Mouse (Mus musculus) limb, embryonic 10.5 days (tissue): ENCODE results near the gene Tmem151b. TPM values are rescaled to one million over a fixed set of nuclear protein-coding genes. Genes with fewer than 3 reads are reported as not detected.

Experiments
- DNase-seq: peaks from one replicate; pipeline ENCODE4 v3.0.0-alpha.2; 2017; ENCODE audit warnings: low spot score
- H3K27ac ChIP-seq: fragments of 300-500 bp; sonication (generic); 2 replicates; pipeline ENCODE4 v1.5.1; 2016; ENCODE audit warnings: mild to moderate bottlenecking
- H3K27me3 ChIP-seq: fragments of 300-500 bp; sonication (generic); 2 replicates; pipeline ENCODE4 v1.6.1; 2016; ENCODE audit warnings: low read depth, mild to moderate bottlenecking; ENCODE audit not compliant: poor library complexity, severe bottlenecking
- H3K36me3 ChIP-seq: fragments of 300-500 bp; sonication (generic); 2 replicates; pipeline ENCODE4 v1.6.1; 2016; ENCODE audit warnings: mild to moderate bottlenecking, moderate library complexity
- H3K4me1 ChIP-seq: fragments of 300-500 bp; sonication (generic); 2 replicates; pipeline ENCODE4 v1.6.1; 2016
- H3K4me3 ChIP-seq: fragments of 300-500 bp; sonication (generic); 2 replicates; pipeline ENCODE4 v1.5.1; 2016; ENCODE audit warnings: mild to moderate bottlenecking, moderate library complexity
- H3K9me3 ChIP-seq: fragments of 300-500 bp; sonication (generic); replicated peaks from 2 replicates; pipeline ENCODE4 v1.6.1; 2016; ENCODE audit warnings: mild to moderate bottlenecking
- WGBS: fragments of 180-500 bp; shearing (Covaris S2); methylation state at CpG from one replicate; pipeline ENCODE4 v1.1.7; 2016; 5-methylcytosine and 5-hydroxymethylcytosine counted together
- polyA plus RNA-seq: library from polyadenylated mRNA; unstranded; fragments of >200 nt; fragmentation: Nextera tagmentation; extraction: Ambion mirVana; gene quantifications from 2 replicates; pipeline ENCODE4 v1.2.1, GENCODE M21; 2016

Tmem151b gene
- polyA plus RNA-seq, 1 experiment from 2014 or later, result 6.8 TPM

- H3K27me3 ChIP-seq, result no peaks in the 10 kb centered on the region
- 74% methylated on average over 18 of the region's 18 CpGs for WGBS
- H3K36me3 ChIP-seq, result peaks cover 66% of the 10 kb centered on the region
- DNase-seq, result no peak
- H3K27ac ChIP-seq, result no peak overlapping the region
- peaks cover 33% of the 10 kb centered on the region for H3K4me1 ChIP-seq
- H3K4me3 ChIP-seq, result peak overlapping the region; percentile 18; the same call in 1 of the 2 replicates
- no peaks in the 10 kb centered on the region for H3K9me3 ChIP-seq
Observed at GRCm38 (mm10) chr17:45566360-45567161, 17.1 kb upstream of the Tmem151b start.

DNA sequence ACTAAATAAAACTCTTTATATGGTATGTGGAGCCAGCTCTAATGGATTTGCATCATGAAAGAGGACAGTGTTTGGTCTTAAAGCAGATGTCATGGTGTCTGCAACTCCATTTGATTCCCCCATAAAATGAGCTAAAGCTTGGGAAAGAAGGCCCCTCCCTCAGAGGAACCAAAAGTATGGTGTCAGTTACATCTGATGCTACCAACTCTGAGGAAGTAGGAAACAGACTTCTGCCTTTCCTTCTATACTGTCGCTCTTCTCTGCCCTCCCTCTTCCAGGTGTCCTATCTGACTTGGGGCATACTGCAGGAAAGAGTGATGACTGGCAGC lies 16.5 kb upstream of the Tmem151b start:
- WGBS, result 82% methylated on average over 1 of the region's 1 CpGs
- DNase-seq, result no peak
- peaks cover 60% of the 10 kb centered on the region for H3K36me3 ChIP-seq
- H3K27ac ChIP-seq, result no peak overlapping the region
- H3K9me3 ChIP-seq, result no peaks in the 10 kb centered on the region
- no peak overlapping the region for H3K4me3 ChIP-seq
- H3K4me1 ChIP-seq, result peaks cover 27% of the 10 kb centered on the region
- no peaks in the 10 kb centered on the region for H3K27me3 ChIP-seq

DNA sequence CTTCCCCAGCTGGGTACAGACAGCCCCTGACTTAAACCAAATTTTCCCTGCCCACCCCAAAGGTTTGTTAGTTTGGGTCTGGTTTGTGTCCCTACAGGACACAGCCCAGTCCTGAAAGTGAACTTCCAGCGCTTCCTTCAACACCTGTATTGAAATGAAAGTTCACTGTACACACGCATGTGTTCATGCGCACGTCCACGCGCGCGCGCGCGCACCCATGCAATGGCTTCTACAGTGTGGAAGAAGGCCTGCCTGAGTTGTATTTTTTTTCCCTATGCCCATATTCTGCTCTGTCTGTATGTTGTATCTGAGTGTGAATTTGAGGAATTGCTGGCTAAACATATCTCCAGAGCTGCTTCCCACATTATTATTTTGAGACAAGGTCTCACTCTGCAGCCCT lies 15.6 kb upstream of the Tmem151b start:
- no peak for DNase-seq
- Histone ChIP-seq H3K9me3 (no peaks in the 10 kb centered on the region), H3K4me1 (peaks cover 20% of the 10 kb centered on the region), H3K27ac (0 out of 2 replicates have a peak overlapping the region, but pooled peaks have one; percentile 95), H3K27me3 (no peaks in the 10 kb centered on the region), H3K4me3 (peak overlapping the region; percentile 87), H3K36me3 (peaks cover 51% of the 10 kb centered on the region)
- 97% methylated on average over 11 of the region's 11 CpGs for WGBS

GRCm38 (mm10) chr17:45564531-45565084 lies 15.1 kb upstream of the Tmem151b start:
- Histone ChIP-seq H3K4me1 (peaks cover 20% of the 10 kb centered on the region), H3K27ac (peak overlapping the region; percentile 95), H3K27me3 (no peaks in the 10 kb centered on the region), H3K36me3 (peaks cover 46% of the 10 kb centered on the region), H3K4me3 (peak overlapping the region; percentile 87), H3K9me3 (no peaks in the 10 kb centered on the region)
- WGBS, result 18% methylated on average over 18 of the region's 18 CpGs
- no peak for DNase-seq

DNA sequence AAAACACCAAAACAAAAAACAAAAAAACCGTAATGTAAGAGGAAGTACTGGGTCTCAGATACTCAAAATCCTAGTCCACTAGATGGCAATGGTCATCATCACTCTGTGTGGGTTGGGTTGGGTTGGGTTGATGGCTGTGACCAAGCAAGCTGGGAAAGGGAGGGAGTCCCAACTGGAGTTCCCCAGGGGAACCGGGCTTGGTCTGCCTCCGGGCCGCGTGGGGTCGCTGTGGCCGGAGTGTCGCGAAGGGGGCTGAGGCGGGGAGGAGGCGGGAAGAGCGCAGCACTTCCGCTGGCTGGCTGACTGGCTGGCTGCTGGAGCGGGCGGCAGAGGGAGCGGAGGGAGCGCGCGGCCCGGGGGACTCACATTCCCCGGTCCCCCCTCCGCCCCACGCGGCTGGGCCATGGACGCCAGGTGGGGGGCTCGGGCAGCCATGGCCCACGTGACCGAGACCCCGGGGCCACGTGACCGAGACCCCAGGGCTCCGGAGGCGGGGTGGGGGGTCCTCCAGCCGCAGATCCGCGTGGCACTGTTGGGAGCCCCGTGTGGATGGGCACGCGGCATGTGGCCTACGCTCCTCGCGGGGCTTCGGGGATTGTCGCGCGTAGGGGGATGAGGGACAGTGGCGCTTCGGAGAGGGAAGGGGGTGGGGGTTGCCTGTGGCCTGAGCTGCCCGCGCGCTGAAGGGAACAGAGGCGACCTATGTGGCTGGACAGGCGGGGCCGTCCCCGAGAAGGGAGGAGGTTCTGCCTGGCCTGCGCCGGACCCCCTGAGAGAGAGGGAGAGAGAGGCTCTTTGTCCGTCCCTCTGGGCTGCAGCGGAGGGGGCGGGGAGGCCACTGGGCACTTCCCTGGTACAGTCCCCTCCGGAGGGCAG lies 14.4 kb upstream of the Tmem151b start, which contains the start of gene Slc35b2:
Slc35b2 (plus strand) TSS at position 220 of the 876 bp plus-strand sequence.
- H3K27me3 ChIP-seq, result no peaks in the 10 kb centered on the region
- peak within 1 kb of the TSS; percentile 87 for H3K4me3 ChIP-seq
- peaks cover 39% of the 10 kb centered on the region for H3K36me3 ChIP-seq
- no peaks in the 10 kb centered on the region for H3K9me3 ChIP-seq
- H3K27ac ChIP-seq, result peak within 1 kb of the TSS; percentile 95
- WGBS, result under 1% methylated on average over 59 of the region's 61 CpGs
- peaks cover 24% of the 10 kb centered on the region for H3K4me1 ChIP-seq
- peak; percentile 97 for DNase-seq

- H3K27ac ChIP-seq, result 0 out of 2 replicates have a peak overlapping the region, but pooled peaks have one; percentile 95
- DNase-seq, result no peak
Observed at GRCm38 (mm10) chr17:45563216-45563615, 13.7 kb upstream of the Tmem151b start.

GRCm38 (mm10) chr17:45559732-45560525 lies 10.5 kb upstream of the Tmem151b start:
- Histone ChIP-seq H3K4me3 (no peak overlapping the region), H3K27me3 (peaks cover 25% of the 10 kb centered on the region), H3K4me1 (peaks cover 50% of the 10 kb centered on the region), H3K27ac (no peak overlapping the region), H3K36me3 (no peaks in the 10 kb centered on the region), H3K9me3 (no peaks in the 10 kb centered on the region)
- 88% methylated on average over 15 of the region's 15 CpGs for WGBS
- DNase-seq, result no peak

More at GRCm38 (mm10) chr17:45563216-45563615, 13.7 kb upstream of the Tmem151b start:
- peaks cover 32% of the 10 kb centered on the region for H3K36me3 ChIP-seq
- 82% methylated on average over 12 of the region's 12 CpGs for WGBS
- peaks cover 30% of the 10 kb centered on the region for H3K4me1 ChIP-seq
- no peaks in the 10 kb centered on the region for H3K9me3 ChIP-seq
- no peaks in the 10 kb centered on the region for H3K27me3 ChIP-seq
- H3K4me3 ChIP-seq, result peak overlapping the region; percentile 87; the same call in 1 of the 2 replicates

DNA sequence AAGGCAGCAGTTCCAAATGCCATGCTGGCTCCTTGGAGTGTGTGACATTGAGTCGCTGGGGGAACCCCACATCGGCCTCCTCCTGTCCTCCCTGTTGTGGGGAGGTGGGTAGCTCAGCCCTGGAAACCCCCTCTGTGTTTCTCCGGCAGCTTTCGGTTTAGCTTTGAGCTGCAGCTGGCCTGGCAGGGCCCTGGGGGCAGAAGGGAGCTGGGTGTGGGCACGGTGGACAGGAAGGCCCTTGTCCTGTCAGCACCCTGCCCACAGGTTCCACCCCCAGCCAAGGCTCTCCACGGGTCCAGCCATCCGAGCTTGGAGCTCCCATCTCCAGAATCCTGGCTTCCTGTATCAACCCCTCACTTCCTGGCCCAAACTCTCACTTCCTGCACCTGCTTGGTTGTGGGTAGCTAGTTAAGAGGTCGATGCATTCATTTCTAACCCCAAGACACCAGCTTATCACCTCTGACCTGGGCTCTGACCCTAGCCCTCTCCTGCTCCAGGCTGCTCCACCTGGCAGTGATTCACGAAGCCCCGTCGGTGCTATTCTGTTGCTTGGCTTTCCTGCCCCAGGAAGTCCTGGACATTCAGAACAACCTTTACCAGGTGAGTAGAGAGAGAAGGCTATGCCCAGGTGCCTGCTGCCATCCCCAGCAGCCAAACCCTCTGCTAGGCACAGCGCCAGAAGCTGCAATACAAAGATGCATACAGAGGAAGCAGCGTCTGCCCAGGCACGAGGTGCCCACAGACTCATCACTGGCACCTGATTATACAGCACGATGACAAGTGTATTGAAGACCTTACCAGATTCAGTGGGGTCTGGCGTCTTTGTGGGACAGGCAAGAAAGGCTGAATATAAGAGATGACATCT lies 8.8 kb upstream of the Tmem151b start:
- H3K36me3 ChIP-seq, result no peaks in the 10 kb centered on the region
- H3K4me3 ChIP-seq, result 0 out of 2 replicates have a peak overlapping the region, but pooled peaks have one; percentile 2
- H3K27ac ChIP-seq, result no peak overlapping the region
- 76% methylated on average over 16 of the region's 16 CpGs for WGBS
- DNase-seq, result no peak
- peaks cover 37% of the 10 kb centered on the region for H3K27me3 ChIP-seq
- H3K4me1 ChIP-seq, result peaks cover 45% of the 10 kb centered on the region
- no peaks in the 10 kb centered on the region for H3K9me3 ChIP-seq

DNA sequence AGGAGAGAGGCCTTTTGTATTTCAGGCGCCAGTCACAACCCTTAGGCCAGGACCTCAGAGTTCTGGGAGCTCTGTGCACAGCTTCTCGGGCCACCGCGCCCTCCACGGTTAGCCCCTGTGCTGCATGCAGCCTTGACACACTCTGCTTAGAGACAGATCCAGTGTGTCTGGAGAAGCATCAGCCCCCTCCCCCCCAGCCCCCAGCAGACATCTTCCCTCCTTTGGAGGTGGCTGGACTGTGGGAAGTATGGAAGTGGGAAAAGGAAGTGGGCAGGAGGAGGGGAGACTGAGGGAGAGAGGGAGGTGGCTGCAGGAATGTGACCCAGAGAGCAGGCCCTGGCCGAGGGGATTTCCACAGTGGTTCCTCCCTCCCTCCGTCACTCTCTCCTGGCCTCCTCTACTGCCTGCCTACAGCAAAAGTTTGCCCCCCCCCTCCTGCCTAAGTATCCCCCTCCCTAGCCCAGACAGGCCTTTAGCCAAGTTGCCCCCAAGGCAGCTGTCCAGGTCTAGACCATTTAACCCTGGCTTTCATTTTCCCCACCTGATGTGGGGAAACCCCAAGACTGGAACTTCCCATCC lies 7.9 kb upstream of the Tmem151b start:
- 76% methylated on average over 5 of the region's 7 CpGs for WGBS
- Histone ChIP-seq H3K4me1 (peaks cover 45% of the 10 kb centered on the region), H3K9me3 (no peaks in the 10 kb centered on the region), H3K27ac (no peak overlapping the region), H3K4me3 (peak overlapping the region; percentile 11; the same call in 1 of the 2 replicates), H3K27me3 (peaks cover 43% of the 10 kb centered on the region), H3K36me3 (no peaks in the 10 kb centered on the region)
- DNase-seq, result no peak

- H3K9me3 ChIP-seq, result no peaks in the 10 kb centered on the region
- 75% methylated on average over 3 of the region's 3 CpGs for WGBS
- H3K4me1 ChIP-seq, result peaks cover 49% of the 10 kb centered on the region
Observed at GRCm38 (mm10) chr17:45556514-45557245, 7.2 kb upstream of the Tmem151b start.

DNA sequence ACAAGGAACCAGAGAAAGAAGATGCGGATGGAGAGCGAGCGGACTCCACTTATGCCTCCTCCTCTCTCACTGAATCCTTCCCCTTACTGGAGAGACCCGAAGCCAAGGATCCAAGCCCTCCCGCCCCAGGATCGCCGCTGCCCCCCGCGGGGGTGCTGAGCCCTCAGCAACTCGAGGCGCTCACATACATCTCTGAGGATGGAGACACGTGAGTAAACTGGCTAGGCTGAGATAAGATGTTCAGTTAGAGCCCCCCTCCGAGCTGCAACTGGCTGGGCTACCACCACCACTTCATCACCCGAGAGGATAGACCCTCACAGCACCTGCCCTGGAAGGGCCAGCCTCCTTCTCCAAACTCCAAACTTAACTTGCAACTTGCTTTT lies 6.6 kb upstream of the Tmem151b start:
- H3K27ac ChIP-seq, result peak overlapping the region; percentile 56; the same call in 1 of the 2 replicates
- H3K27me3 ChIP-seq, result peaks cover 47% of the 10 kb centered on the region
- H3K4me1 ChIP-seq, result peaks cover 49% of the 10 kb centered on the region
- H3K9me3 ChIP-seq, result no peaks in the 10 kb centered on the region
- no peak for DNase-seq
- H3K36me3 ChIP-seq, result no peaks in the 10 kb centered on the region
- H3K4me3 ChIP-seq, result peak overlapping the region; percentile 68
- WGBS, result 3% methylated on average over 14 of the region's 14 CpGs

More at GRCm38 (mm10) chr17:45556514-45557245, 7.2 kb upstream of the Tmem151b start:
- Histone ChIP-seq H3K4me3 (peak overlapping the region; percentile 68), H3K36me3 (no peaks in the 10 kb centered on the region), H3K27me3 (peaks cover 43% of the 10 kb centered on the region), H3K27ac (no peak overlapping the region)
- no peak for DNase-seq
